Mouse (Mus musculus) lung, embryonic 15.5 days (tissue): Measurements from ENCODE around the gene Kifc3. TPM values are rescaled to one million over a fixed set of nuclear protein-coding genes. Genes with fewer than 3 reads are reported as not detected.
A peak's percentile ranks its signal among the peaks of the same experiment; 100 is the strongest.

Experiments
- ATAC-seq: fragments of 200-750 bp; cut with Nextera tagmentation; 2 replicates; pipeline ENCODE4 v1.8.0; 2017; ENCODE audit warnings: moderate number of reproducible peaks, borderline replicate concordance; ENCODE audit not compliant: low FRiP score, low TSS enrichment; ENCODE audit errors: extremely low read depth
- H3K27ac ChIP-seq: fragments of 300-500 bp; sonication (generic); 2 replicates; pipeline ENCODE4 v1.5.1; 2015; ENCODE audit warnings: moderate library complexity, mild to moderate bottlenecking, inconsistent platforms
- H3K27me3 ChIP-seq: fragments of 300-500 bp; sonication (generic); 2 replicates; pipeline ENCODE4 v1.6.1; 2015; ENCODE audit warnings: inconsistent platforms
- H3K36me3 ChIP-seq: fragments of 300-500 bp; sonication (generic); 2 replicates; pipeline ENCODE4 v1.6.1; 2015; ENCODE audit warnings: inconsistent platforms
- H3K4me1 ChIP-seq: fragments of 300-500 bp; sonication (generic); 2 replicates; pipeline ENCODE4 v1.6.1; 2015; ENCODE audit warnings: inconsistent platforms
- H3K4me2 ChIP-seq: fragments of 300-500 bp; sonication (generic); 2 replicates; pipeline ENCODE4 v1.6.1; 2015; ENCODE audit warnings: inconsistent platforms, mild to moderate bottlenecking, moderate library complexity
- H3K4me3 ChIP-seq: fragments of 300-500 bp; sonication (generic); 2 replicates; pipeline ENCODE4 v1.5.1; 2015; ENCODE audit warnings: mild to moderate bottlenecking, inconsistent platforms
- H3K9ac ChIP-seq: fragments of 300-500 bp; sonication (generic); 2 replicates; pipeline ENCODE4 v1.6.1; 2015; ENCODE audit warnings: inconsistent platforms
- H3K9me3 ChIP-seq: fragments of 300-500 bp; sonication (generic); 2 replicates; pipeline ENCODE4 v1.6.1; 2016; ENCODE audit warnings: inconsistent platforms
- WGBS: fragments of 180-500 bp; shearing (Covaris S2); methylation state at CpG from one replicate; pipeline ENCODE4 v1.1.7; 2015; 5-methylcytosine and 5-hydroxymethylcytosine counted together
- polyA plus RNA-seq: library from polyadenylated mRNA; unstranded; fragments of >200 nt; fragmentation: Nextera tagmentation; extraction: Ambion mirVana; gene quantifications from 2 replicates; pipeline ENCODE4 v1.2.1, GENCODE M21; 2015

The Kifc3 gene
- polyA plus RNA-seq, 1 experiment from 2014 or later, result 27.0 TPM

DNA sequence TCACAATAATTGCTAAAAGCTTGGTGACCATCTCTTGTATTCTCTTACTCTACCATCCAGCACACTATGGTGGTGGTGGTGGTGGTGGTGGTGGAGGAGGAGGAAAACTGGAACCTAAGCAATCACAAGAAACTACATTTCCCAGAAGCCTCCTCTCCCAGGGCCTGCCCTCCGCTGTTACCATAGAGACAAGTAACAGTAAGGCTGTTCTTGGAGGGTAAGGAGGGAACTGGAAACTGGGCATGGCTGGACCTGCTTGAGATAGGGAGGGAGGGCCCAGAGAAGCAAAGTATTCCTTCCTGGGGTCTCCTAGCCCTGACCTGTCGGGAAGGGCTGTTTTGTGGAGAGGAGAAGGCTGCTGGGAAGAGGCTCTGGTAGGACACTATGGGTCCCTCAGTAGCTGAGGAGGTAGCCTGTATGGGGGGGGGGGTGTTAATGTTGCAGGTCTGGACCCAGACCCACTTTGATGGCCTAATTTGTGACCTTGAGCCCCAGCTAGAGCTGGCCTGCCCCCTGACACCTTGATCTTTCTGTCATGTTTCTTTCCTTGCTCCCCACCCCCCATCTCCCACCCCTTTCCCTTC lies 147.6 kb downstream of the Kifc3 start, which contains the start of gene Drc7:
TSS of gene Drc7 (plus strand) at position 177 of the 584 bp plus-strand sequence.
- Histone ChIP-seq H3K9ac (no peak within 1 kb of the TSS), H3K4me1 (no peaks in the 10 kb centered on the region), H3K36me3 (no peaks in the 10 kb centered on the region), H3K27me3 (no peaks in the 10 kb centered on the region), H3K4me3 (no peak within 1 kb of the TSS), H3K27ac (no peak within 1 kb of the TSS), H3K4me2 (no peak within 1 kb of the TSS), H3K9me3 (no peaks in the 10 kb centered on the region)
- WGBS, result 12% methylated on average over 2 of the region's 2 CpGs
- ATAC-seq, result peak; percentile 68

DNA sequence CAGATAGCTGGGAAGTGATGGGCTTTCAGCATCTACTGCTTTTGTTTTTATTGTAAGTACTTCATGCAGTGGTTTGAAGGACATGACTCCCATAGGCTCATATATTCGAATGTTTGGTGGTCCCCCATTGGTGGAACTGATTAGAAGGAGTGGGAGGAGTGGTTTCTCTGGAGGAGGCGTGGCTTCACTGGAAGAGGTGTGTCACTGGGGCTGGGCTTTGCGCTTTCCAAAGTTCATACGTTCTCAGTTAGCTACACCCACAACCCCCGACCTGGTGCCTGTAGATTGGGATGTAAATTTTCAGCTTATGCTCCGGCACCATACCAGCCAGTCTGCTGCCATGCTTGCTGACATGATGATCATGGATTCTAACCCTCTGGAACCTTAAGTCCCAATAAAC lies 148.2 kb downstream of the Kifc3 start:
- WGBS, result 59% methylated on average over 6 of the region's 6 CpGs
- Histone ChIP-seq H3K36me3 (no peaks in the 10 kb centered on the region), H3K9ac (no peak overlapping the region), H3K9me3 (no peaks in the 10 kb centered on the region), H3K4me2 (no peak overlapping the region), H3K4me3 (no peak overlapping the region), H3K4me1 (no peaks in the 10 kb centered on the region), H3K27ac (no peak overlapping the region), H3K27me3 (no peaks in the 10 kb centered on the region)
- no peak for ATAC-seq

Other genes with a start within 250 kb of the Kifc3 start
- 35.4 and 35.6 TPM in 2 replicates for gene Adgrg1, start 228.1 kb downstream of the Kifc3 start, polyA plus RNA-seq
- 4.3 and 5.2 TPM in 2 replicates for gene Adgrg3, start 185.1 kb downstream of the Kifc3 start, polyA plus RNA-seq
- gene Drc7, start 147.7 kb downstream of the Kifc3 start, polyA plus RNA-seq, result 0.61 and 0.83 TPM in 2 replicates
- 19.4 and 22.6 TPM in 2 replicates for gene Katnb1, start 121.6 kb downstream of the Kifc3 start, polyA plus RNA-seq
- gene Cngb1, start 103.8 kb upstream of the Kifc3 start, polyA plus RNA-seq, result 0.25 and 0.99 TPM in 2 replicates
- gene Tepp, start 107.8 kb upstream of the Kifc3 start, polyA plus RNA-seq, result 0.63 and 0.64 TPM in 2 replicates
- 8.2 and 9.4 TPM in 2 replicates for gene Zfp319, start 129.1 kb upstream of the Kifc3 start, polyA plus RNA-seq
- 39.6 and 40.4 TPM in 2 replicates for gene Usb1, start 129.5 kb upstream of the Kifc3 start, polyA plus RNA-seq
- gene Mmp15, start 149.5 kb upstream of the Kifc3 start, polyA plus RNA-seq, result 18.1 and 20.4 TPM in 2 replicates
- 143 and 150 TPM in 2 replicates for gene Cfap20, start 232.1 kb upstream of the Kifc3 start, polyA plus RNA-seq